Mouse (Mus musculus) ES-Bruce4 (cell line): ENCODE results near the gene Atp5s. TPM values are rescaled to one million over a fixed set of nuclear protein-coding genes. Genes with fewer than 3 reads are reported as not detected.

ENCODE experiments used
- H3K27ac ChIP-seq: 2 replicates; pipeline ENCODE4 v1.5.1; 2012; ENCODE audit warnings: low read length, inconsistent platforms; ENCODE audit not compliant: insufficient read depth
- H3K27me3 ChIP-seq: 2 replicates; pipeline ENCODE4 v1.6.1; 2012; ENCODE audit warnings: mild to moderate bottlenecking, low read length, inconsistent platforms; ENCODE audit not compliant: control insufficient read depth, poor library complexity, insufficient read depth, severe bottlenecking
- H3K36me3 ChIP-seq: 2 replicates; pipeline ENCODE4 v1.6.1; 2012; ENCODE audit warnings: inconsistent platforms, mild to moderate bottlenecking, low read length, moderate library complexity; ENCODE audit not compliant: control insufficient read depth, poor library complexity, insufficient read depth, severe bottlenecking
- H3K4me1 ChIP-seq: one replicate; pipeline ENCODE4 v1.8.1; 2011; ENCODE audit warnings: low read length; ENCODE audit not compliant: control insufficient read depth, insufficient read depth
- H3K4me3 ChIP-seq: 2 replicates; pipeline ENCODE4 v1.5.1; 2011; ENCODE audit warnings: low read depth, mild to moderate bottlenecking, low read length
- H3K9ac ChIP-seq: 2 replicates; pipeline ENCODE4 v1.6.1; 2012; ENCODE audit warnings: low read depth, mild to moderate bottlenecking, inconsistent platforms; ENCODE audit not compliant: poor library complexity, severe bottlenecking
- H3K9me3 ChIP-seq: replicated peaks from 2 replicates; pipeline ENCODE4 v1.6.1; 2012; ENCODE audit warnings: mild to moderate bottlenecking, low read length, inconsistent platforms; ENCODE audit not compliant: control insufficient read depth, poor library complexity, insufficient read depth, severe bottlenecking
- CTCF ChIP-seq: IDR thresholded peaks from one replicate; pipeline ENCODE4 v1.8.1; 2011; ENCODE audit warnings: low read depth, low read length
- EP300 ChIP-seq: IDR thresholded peaks from 2 replicates; pipeline ENCODE4 v1.6.1; 2011; ENCODE audit warnings: low read depth, low read length; ENCODE audit not compliant: insufficient read depth
- POLR2A ChIP-seq: IDR thresholded peaks from one replicate; pipeline ENCODE4 v1.8.1; 2011; ENCODE audit warnings: low read length; ENCODE audit not compliant: insufficient read depth
- polyA plus RNA-seq: library from polyadenylated mRNA; stranded (reverse); fragments of >200 nt; gene quantifications from 2 replicates; pipeline ENCODE4 v1.2.4, GENCODE M21; 2011; ENCODE audit warnings: low read depth; ENCODE audit not compliant: missing spikeins, insufficient read depth, insufficient read length

Gene Atp5s
- polyA plus RNA-seq, 1 experiment = 28.4 TPM

DNA sequence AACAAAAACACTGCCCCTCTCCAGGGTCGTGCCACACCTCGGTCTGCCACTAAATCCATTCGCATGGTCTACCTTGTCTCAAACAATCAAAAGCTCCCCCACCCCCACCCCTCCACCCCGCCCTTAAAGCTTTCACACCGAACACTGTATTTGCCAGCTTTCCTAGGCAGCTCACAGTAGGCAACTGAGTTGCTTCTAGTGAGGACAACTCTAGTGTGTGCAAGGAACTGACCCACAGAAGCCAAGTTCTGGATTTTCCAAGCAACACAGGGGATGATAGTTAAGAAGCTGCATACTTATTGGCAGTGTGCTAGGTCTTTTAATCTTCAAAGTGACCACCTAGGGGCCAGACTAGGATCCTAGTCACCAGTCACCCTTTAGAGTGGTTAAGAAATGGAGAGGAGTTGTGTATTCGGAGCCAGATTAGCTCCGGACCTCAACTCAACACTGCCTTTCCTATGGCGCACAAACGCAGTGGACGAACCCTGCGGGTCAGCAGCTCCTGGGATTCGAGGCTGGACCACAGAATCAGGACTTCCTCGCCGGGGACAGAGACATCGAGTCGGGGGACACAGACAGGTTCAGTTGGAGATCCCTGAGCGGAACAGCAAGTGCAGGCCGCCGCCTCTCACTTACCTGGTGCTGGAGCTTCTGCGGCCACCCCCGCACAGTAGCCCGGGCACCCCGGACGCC, 586 bp upstream of the Atp5s start:
- H3K36me3 ChIP-seq = peaks cover 12% of the 10 kb centered on the region
- H3K27ac ChIP-seq = no peak overlapping the region
- peaks cover 2% of the 10 kb centered on the region for H3K4me1 ChIP-seq
- H3K9me3 ChIP-seq = peaks cover 28% of the 10 kb centered on the region
- H3K4me3 ChIP-seq = peak overlapping the region; percentile 89
- no peak for TF ChIP-seq CTCF
- no peak for TF ChIP-seq EP300
- no peak for TF ChIP-seq POLR2A
- H3K9ac ChIP-seq = peak overlapping the region; percentile 45
- H3K27me3 ChIP-seq = no peaks in the 10 kb centered on the region

GRCm38 (mm10) chr12:69729246-69729645, 4.5 kb downstream of the Atp5s start:
- Histone ChIP-seq H3K27me3 (no peaks in the 10 kb centered on the region), H3K4me3 (no peak overlapping the region), H3K36me3 (no peaks in the 10 kb centered on the region), H3K9me3 (no peaks in the 10 kb centered on the region), H3K4me1 (peaks cover 6% of the 10 kb centered on the region), H3K27ac (0 out of 2 replicates have a peak overlapping the region, but pooled peaks have one; percentile 17), H3K9ac (no peak overlapping the region)
- 0 out of 2 replicates have a peak, but pooled peaks have one; percentile 12 for TF ChIP-seq EP300
- no peak for TF ChIP-seq POLR2A
- TF ChIP-seq CTCF = no peak

DNA sequence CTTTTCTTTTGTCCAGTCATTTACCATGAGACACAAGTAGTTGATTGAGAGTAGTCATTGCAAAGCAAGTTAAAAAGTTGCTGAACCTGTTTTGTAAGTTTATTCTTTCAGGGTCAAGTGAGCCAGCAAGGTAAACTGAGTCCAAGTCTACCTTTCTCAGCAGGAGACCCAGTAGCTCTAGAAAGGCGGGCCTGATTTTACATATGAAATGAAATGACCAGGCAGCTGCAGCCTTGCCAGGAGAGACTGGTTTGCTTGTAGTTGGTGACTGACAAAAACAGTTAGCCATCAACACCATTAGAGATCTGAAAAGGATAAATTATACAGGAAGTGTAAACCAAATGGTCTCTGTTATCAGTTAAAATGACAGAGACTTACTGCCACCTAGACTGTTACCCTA, 5.6 kb downstream of the Atp5s start:
- no peak overlapping the region for H3K9ac ChIP-seq
- H3K36me3 ChIP-seq = no peaks in the 10 kb centered on the region
- TF ChIP-seq POLR2A = no peak
- TF ChIP-seq EP300 = no peak
- TF ChIP-seq CTCF = no peak
- H3K9me3 ChIP-seq = no peaks in the 10 kb centered on the region
- no peaks in the 10 kb centered on the region for H3K27me3 ChIP-seq
- peak overlapping the region; percentile 26 for H3K27ac ChIP-seq
- H3K4me3 ChIP-seq = no peak overlapping the region
- peaks cover 6% of the 10 kb centered on the region for H3K4me1 ChIP-seq

DNA sequence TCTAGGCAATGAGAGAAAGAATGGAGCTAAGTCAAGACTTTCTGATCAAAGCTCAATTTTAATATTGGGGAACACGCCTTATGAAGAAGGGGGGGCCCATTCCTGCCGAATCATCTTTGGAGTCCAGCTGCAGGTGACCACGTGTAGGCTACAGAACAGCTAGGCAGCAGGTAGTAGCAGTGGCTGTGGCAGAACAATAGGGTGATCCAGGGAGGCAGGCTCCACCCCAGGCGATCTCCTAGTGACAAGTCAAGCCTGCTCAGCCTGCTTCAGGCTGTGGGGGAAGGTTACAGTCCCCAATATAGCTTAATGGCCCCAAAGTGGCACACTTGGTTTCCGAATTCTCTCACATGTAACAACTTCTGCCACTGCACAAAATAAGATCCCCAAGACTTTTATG, 7.5 kb downstream of the Atp5s start:
- H3K9me3 ChIP-seq = no peaks in the 10 kb centered on the region
- H3K36me3 ChIP-seq = no peaks in the 10 kb centered on the region
- H3K9ac ChIP-seq = no peak overlapping the region
- no peak for TF ChIP-seq CTCF
- TF ChIP-seq EP300 = peak; percentile 67
- no peak for TF ChIP-seq POLR2A
- H3K27me3 ChIP-seq = no peaks in the 10 kb centered on the region
- H3K4me1 ChIP-seq = peaks cover 6% of the 10 kb centered on the region
- no peak overlapping the region for H3K4me3 ChIP-seq
- H3K27ac ChIP-seq = no peak overlapping the region

- H3K9ac ChIP-seq = no peak overlapping the region
- TF ChIP-seq CTCF (no peak), POLR2A (no peak), EP300 (no peak)
- H3K36me3 ChIP-seq = no peaks in the 10 kb centered on the region
- H3K27me3 ChIP-seq = no peaks in the 10 kb centered on the region
- H3K27ac ChIP-seq = no peak overlapping the region
- no peaks in the 10 kb centered on the region for H3K9me3 ChIP-seq
- no peak overlapping the region for H3K4me3 ChIP-seq
- peaks cover 6% of the 10 kb centered on the region for H3K4me1 ChIP-seq
These were observed 8.8 kb downstream of the Atp5s start for GRCm38 (mm10) chr12:69733518-69733917.

DNA sequence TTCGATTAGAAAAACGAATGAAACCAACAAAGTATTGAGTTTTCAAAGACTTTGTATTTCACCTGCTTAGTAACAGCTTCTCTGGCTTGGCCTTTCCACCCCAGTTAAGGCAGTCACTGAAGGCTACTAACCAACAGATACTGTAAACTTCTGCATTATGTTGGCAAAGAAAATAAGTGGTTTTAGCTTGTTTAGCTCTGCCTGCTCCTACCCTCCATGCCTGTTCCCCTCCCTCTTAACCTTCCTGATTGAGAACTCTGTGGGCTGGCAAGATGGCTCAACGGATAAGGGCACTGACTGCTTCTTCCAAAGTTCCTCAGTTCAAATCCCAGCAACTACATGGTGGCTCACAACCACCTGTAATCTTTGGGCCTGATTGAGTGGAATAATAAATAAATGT, 9.2 kb downstream of the Atp5s start:
- Histone ChIP-seq H3K27ac (no peak overlapping the region), H3K4me3 (no peak overlapping the region), H3K9ac (no peak overlapping the region), H3K36me3 (no peaks in the 10 kb centered on the region), H3K27me3 (no peaks in the 10 kb centered on the region), H3K9me3 (no peaks in the 10 kb centered on the region), H3K4me1 (peaks cover 6% of the 10 kb centered on the region)
- TF ChIP-seq EP300 (no peak), CTCF (no peak), POLR2A (no peak)
